Mouse (Mus musculus): Measurements from ENCODE around the gene Srrm4.

DNA sequence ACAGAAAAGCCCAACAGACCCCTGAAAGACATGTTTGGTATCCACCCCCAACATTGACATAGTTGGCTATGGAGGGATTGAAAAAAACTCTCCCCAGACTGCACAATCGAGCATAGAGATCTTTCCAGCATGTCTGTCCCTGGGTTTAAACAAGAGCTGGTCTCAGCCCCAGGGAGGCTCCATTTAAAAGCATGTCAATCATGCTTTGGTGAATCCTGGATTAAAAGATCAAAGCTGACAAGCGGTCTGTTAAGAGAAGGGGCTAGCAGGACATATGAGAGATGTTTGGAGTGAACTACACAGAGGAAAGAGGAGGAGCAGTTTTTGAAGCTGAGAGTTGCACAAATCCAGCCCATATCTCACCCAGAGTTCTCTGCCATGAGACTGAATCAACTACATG is 38.5 kb downstream of the Srrm4 start:
- TF ChIP-seq CTCF (IDR thresholded peaks at IDR 0.05; ENCODE audit: low read depth, low read length): no peak
- TF ChIP-seq POLR2A (IDR thresholded peaks at IDR 0.05; ENCODE audit: borderline replicate concordance, low read depth, low read length): no peak
